Mouse (Mus musculus): ENCODE data around the gene Vmn1r104. TPM values are rescaled to one million over a fixed set of nuclear protein-coding genes. Genes with fewer than 3 reads are reported as not detected.
"Not testable (repeated sequence)": the region's sequence is repeated elsewhere in the genome, so short reads cannot be mapped to it uniquely, and the experiment has no call there.

Gene Vmn1r104
- not detected in 2 replicates for polyA plus RNA-seq (2015; fragmentation: Nextera tagmentation; extraction: Ambion mirVana)

DNA sequence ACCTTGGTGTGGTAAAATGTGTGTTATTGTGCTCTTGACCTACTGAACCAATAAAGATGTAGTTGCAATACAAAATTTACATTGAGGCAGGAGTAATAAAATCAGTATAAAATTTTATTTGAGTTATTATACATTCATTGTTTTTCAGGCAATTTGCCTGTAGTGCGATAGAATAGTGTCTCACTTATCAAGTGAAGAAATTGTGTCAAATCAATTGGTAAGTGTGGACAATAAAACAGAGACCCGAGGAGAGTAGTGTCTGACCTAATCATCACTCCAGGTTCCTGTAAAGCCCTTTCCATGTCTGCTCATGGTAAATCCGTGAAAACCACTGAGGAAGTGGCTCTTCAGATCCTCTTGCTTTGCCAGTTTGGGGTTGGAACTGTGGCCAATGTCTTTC lies at the start of gene Vmn1r104:
TSS of gene Vmn1r104 (plus strand) at position 301 of the 400 bp plus-strand sequence.
- H3K4me1 ChIP-seq (replicated peaks); H3K36me3 ChIP-seq; ATAC-seq (ENCODE audit: low FRiP score, low read depth); H3K27me3 ChIP-seq; H3K4me3 ChIP-seq; H3K9ac ChIP-seq; H3K4me2 ChIP-seq; H3K27ac ChIP-seq (replicated peaks); H3K9me3 ChIP-seq: not testable (repeated sequence)
- no CpG with 5 or more reads among the region's 3 CpGs for WGBS

DNA sequence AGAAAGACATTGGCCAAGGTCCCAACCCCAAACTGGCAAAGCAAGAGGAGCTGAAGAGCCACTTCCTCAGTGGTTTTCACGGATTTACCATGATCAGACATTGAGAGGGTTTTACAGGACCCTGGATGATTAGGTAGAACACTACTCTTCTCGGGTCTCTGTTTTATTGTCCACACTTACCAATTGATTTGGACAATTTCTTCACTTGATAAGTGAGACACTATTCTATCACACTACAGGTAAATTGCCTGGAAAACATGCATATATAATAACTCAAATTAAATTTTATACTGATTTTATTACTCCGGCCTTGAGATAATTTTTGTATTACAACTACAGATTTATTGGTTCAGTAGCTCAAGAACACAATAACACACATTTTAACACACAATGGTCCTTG lies 23.2 kb upstream of the Vmn1r104 start, which contains the start of gene Vmn1r103:
TSS of gene Vmn1r103 (minus strand) at position 101 of the 400 bp plus-strand sequence.
- H3K9ac ChIP-seq; H3K4me1 ChIP-seq (replicated peaks); H3K36me3 ChIP-seq; H3K4me2 ChIP-seq; ATAC-seq (ENCODE audit: low FRiP score, low read depth); H3K4me3 ChIP-seq; H3K27ac ChIP-seq (replicated peaks); H3K9me3 ChIP-seq; H3K27me3 ChIP-seq: not testable (repeated sequence)
- no CpG with 5 or more reads among the region's 3 CpGs for WGBS

DNA sequence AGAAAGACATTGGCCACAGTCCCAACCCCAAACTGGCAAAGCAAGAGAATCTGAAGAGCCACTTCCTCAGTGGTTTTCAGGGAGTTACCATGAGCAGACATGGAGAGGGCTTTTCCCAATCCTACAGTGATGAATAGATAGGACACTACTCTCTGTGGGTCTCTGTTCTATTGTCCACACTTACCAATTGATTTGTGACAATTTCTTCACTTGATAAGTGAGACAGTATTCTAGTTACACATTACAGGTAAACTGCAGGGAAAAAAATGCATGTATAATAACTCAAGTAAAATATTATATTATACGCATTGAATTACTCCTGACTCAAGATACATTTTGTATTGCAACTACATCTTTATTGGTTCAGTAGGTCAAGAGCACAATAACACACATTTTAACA lies 12.0 kb downstream of the Vmn1r104 start, which contains the start of gene Gm5726:
TSS of gene Gm5726 (minus strand) at position 101 of the 400 bp plus-strand sequence.
- H3K4me3 ChIP-seq; H3K27ac ChIP-seq (replicated peaks); ATAC-seq (ENCODE audit: low FRiP score, low read depth); H3K9me3 ChIP-seq; H3K27me3 ChIP-seq; H3K4me1 ChIP-seq (replicated peaks); H3K4me2 ChIP-seq; H3K9ac ChIP-seq; H3K36me3 ChIP-seq: not testable (repeated sequence)
- WGBS: no CpG with 5 or more reads among the region's 1 CpGs

- H3K27me3 ChIP-seq; ATAC-seq (ENCODE audit: low FRiP score, low read depth); H3K9ac ChIP-seq; H3K9me3 ChIP-seq; H3K27ac ChIP-seq (replicated peaks); H3K4me1 ChIP-seq (replicated peaks); H3K4me3 ChIP-seq; H3K4me2 ChIP-seq; H3K36me3 ChIP-seq: not testable (repeated sequence)
- WGBS: no CpG with 5 or more reads among the region's 3 CpGs
These were observed 42.5 kb downstream of the Vmn1r104 start, which contains the start of gene Gm4141 for GRCm38 (mm10) chr7:20576141-20576540. Gene Gm4141, minus strand, starts transcription at chr7:20576241.

Other genes starting within 250 kb of the Vmn1r104 start
- not detected in 2 replicates for gene Gm4133, start 199.8 kb upstream of the Vmn1r104 start, polyA plus RNA-seq (2015; fragmentation: Nextera tagmentation; extraction: Ambion mirVana)
- not detected in 2 replicates for gene Gm5728, start 158.4 kb upstream of the Vmn1r104 start, polyA plus RNA-seq (2015; fragmentation: Nextera tagmentation; extraction: Ambion mirVana)
- not detected in 2 replicates for gene Vmn1r100, start 115.9 kb upstream of the Vmn1r104 start, polyA plus RNA-seq (2015; fragmentation: Nextera tagmentation; extraction: Ambion mirVana)
- gene Vmn1r101, start 91.2 kb upstream of the Vmn1r104 start, polyA plus RNA-seq (2015; fragmentation: Nextera tagmentation; extraction: Ambion mirVana): not detected in 2 replicates
- not detected in 2 replicates for gene Gm10670, start 58.9 kb upstream of the Vmn1r104 start, polyA plus RNA-seq (2015; fragmentation: Nextera tagmentation; extraction: Ambion mirVana)
- gene Vmn1r103, start 23.3 kb upstream of the Vmn1r104 start, polyA plus RNA-seq (2015; fragmentation: Nextera tagmentation; extraction: Ambion mirVana): not detected in 2 replicates
- gene Gm5726, start 11.9 kb downstream of the Vmn1r104 start, polyA plus RNA-seq (2015; fragmentation: Nextera tagmentation; extraction: Ambion mirVana): not detected in 2 replicates
- gene Gm4141, start 42.4 kb downstream of the Vmn1r104 start, polyA plus RNA-seq (2015; fragmentation: Nextera tagmentation; extraction: Ambion mirVana): not detected in 2 replicates
- not detected in 2 replicates for gene Gm4513, start 65.2 kb downstream of the Vmn1r104 start, polyA plus RNA-seq (2015; fragmentation: Nextera tagmentation; extraction: Ambion mirVana)
- gene Vmn1r107, start 135.1 kb downstream of the Vmn1r104 start, polyA plus RNA-seq (2015; fragmentation: Nextera tagmentation; extraction: Ambion mirVana): not detected in 2 replicates
- gene Vmn1r111, start 169.4 kb downstream of the Vmn1r104 start, polyA plus RNA-seq (2015; fragmentation: Nextera tagmentation; extraction: Ambion mirVana): not detected in 2 replicates
- not detected in 2 replicates for gene Gm10668, start 196.8 kb downstream of the Vmn1r104 start, polyA plus RNA-seq (2015; fragmentation: Nextera tagmentation; extraction: Ambion mirVana)
- gene Vmn1r112, start 237.3 kb downstream of the Vmn1r104 start, polyA plus RNA-seq (2015; fragmentation: Nextera tagmentation; extraction: Ambion mirVana): not detected in 2 replicates

Measured in hindbrain, embryonic 15.5 days (tissue).